Mouse (Mus musculus) bone marrow macrophage, adult 2 months (primary cell): ENCODE measurements around the gene Wdr70.

Experiments
- CTCF ChIP-seq: IDR thresholded peaks from 2 replicates; pipeline ENCODE4 v1.5.1; 2012; ENCODE audit warnings: low read depth, mild to moderate bottlenecking, low read length, moderate library complexity
- POLR2A ChIP-seq: IDR thresholded peaks from 2 replicates; pipeline ENCODE4 v1.6.1; 2012; ENCODE audit warnings: mild to moderate bottlenecking, low read depth, low read length, borderline replicate concordance

- TF ChIP-seq CTCF (no peak), POLR2A (no peak)
These were observed 93.5 kb downstream of the Wdr70 start for GRCm38 (mm10) chr15:8005506-8005905.
